Mouse (Mus musculus): ENCODE data around the gene Enpp4. TPM values are rescaled to one million over a fixed set of nuclear protein-coding genes. Genes with fewer than 3 reads are reported as not detected.
A peak's percentile ranks its signal among the peaks of the same experiment; 100 is the strongest.

The Enpp4 gene
- polyA plus RNA-seq, 1 experiment from 2014 or later: 5.9 TPM

GRCm38 (mm10) chr17:44077843-44078160 is 27.8 kb downstream of the Enpp4 start:
- DNase-seq: no peak
- Histone ChIP-seq H3K27ac (replicated peaks; ENCODE audit: low read depth, low read length) (no peak overlapping the region), H3K4me1 (ENCODE audit: control insufficient read depth, insufficient read depth, low read length) (peaks cover 9% of the 10 kb centered on the region), H3K4me2 (ENCODE audit: low read length) (no peak overlapping the region), H3K36me3 (ENCODE audit: control insufficient read depth, insufficient read depth, low read length) (peaks cover 15% of the 10 kb centered on the region), H3K9me3 (ENCODE audit: control insufficient read depth, low read length) (no peaks in the 10 kb centered on the region), H3K4me3 (replicated peaks; ENCODE audit: low read depth, low read length) (no peak overlapping the region), H3K9ac (replicated peaks; ENCODE audit: low read length) (no peak overlapping the region), H3K27me3 (ENCODE audit: control insufficient read depth, insufficient read depth, low read length) (no peaks in the 10 kb centered on the region)
- 80% methylated on average over 2 of the region's 2 CpGs for WGBS
- no peak for ATAC-seq (ENCODE audit: low FRiP score, low TSS enrichment)

GRCm38 (mm10) chr17:44077146-44077842 is 28.3 kb downstream of the Enpp4 start:
- Histone ChIP-seq H3K27ac (replicated peaks; ENCODE audit: low read depth, low read length) (no peak overlapping the region), H3K4me3 (replicated peaks; ENCODE audit: low read depth, low read length) (no peak overlapping the region), H3K36me3 (ENCODE audit: control insufficient read depth, insufficient read depth, low read length) (peaks cover 15% of the 10 kb centered on the region), H3K27me3 (ENCODE audit: control insufficient read depth, insufficient read depth, low read length) (no peaks in the 10 kb centered on the region), H3K9me3 (ENCODE audit: control insufficient read depth, low read length) (no peaks in the 10 kb centered on the region), H3K9ac (replicated peaks; ENCODE audit: low read length) (no peak overlapping the region), H3K4me2 (ENCODE audit: low read length) (no peak overlapping the region), H3K4me1 (ENCODE audit: control insufficient read depth, insufficient read depth, low read length) (peaks cover 6% of the 10 kb centered on the region)
- DNase-seq: no peak
- no peak for ATAC-seq (ENCODE audit: low FRiP score, low TSS enrichment)
- WGBS: 86% methylated on average over 12 of the region's 12 CpGs

GRCm38 (mm10) chr17:44076051-44076680 is 29.4 kb downstream of the Enpp4 start:
- Histone ChIP-seq H3K4me1 (ENCODE audit: control insufficient read depth, insufficient read depth, low read length) (peaks cover 6% of the 10 kb centered on the region; the same call in 1 of the 2 replicates), H3K4me2 (ENCODE audit: low read length) (no peak overlapping the region), H3K9ac (replicated peaks; ENCODE audit: low read length) (no peak overlapping the region), H3K27ac (replicated peaks; ENCODE audit: low read depth, low read length) (no peak overlapping the region), H3K9me3 (ENCODE audit: control insufficient read depth, low read length) (no peaks in the 10 kb centered on the region), H3K36me3 (ENCODE audit: control insufficient read depth, insufficient read depth, low read length) (peaks cover 8% of the 10 kb centered on the region), H3K27me3 (ENCODE audit: control insufficient read depth, insufficient read depth, low read length) (no peaks in the 10 kb centered on the region), H3K4me3 (replicated peaks; ENCODE audit: low read depth, low read length) (no peak overlapping the region)
- 56% methylated on average over 6 of the region's 6 CpGs for WGBS
- DNase-seq (peak; percentile 72), ATAC-seq (ENCODE audit: low FRiP score, low TSS enrichment) (no peak)

GRCm38 (mm10) chr17:44075601-44076000 is 30.0 kb downstream of the Enpp4 start:
- H3K9ac ChIP-seq (replicated peaks; ENCODE audit: low read length): no peak overlapping the region
- H3K36me3 ChIP-seq (ENCODE audit: control insufficient read depth, insufficient read depth, low read length): peaks cover 2% of the 10 kb centered on the region; the same call in 1 of the 2 replicates
- H3K27me3 ChIP-seq (ENCODE audit: control insufficient read depth, insufficient read depth, low read length): no peaks in the 10 kb centered on the region
- H3K4me2 ChIP-seq (ENCODE audit: low read length): no peak overlapping the region
- peaks cover 6% of the 10 kb centered on the region; the same call in 1 of the 2 replicates for H3K4me1 ChIP-seq (ENCODE audit: control insufficient read depth, insufficient read depth, low read length)
- WGBS: 78% methylated on average over 3 of the region's 3 CpGs
- H3K4me3 ChIP-seq (replicated peaks; ENCODE audit: low read depth, low read length): no peak overlapping the region
- H3K9me3 ChIP-seq (ENCODE audit: control insufficient read depth, low read length): no peaks in the 10 kb centered on the region
- ATAC-seq (ENCODE audit: low FRiP score, low TSS enrichment) (no peak), DNase-seq (no peak)
- H3K27ac ChIP-seq (replicated peaks; ENCODE audit: low read depth, low read length): no peak overlapping the region

GRCm38 (mm10) chr17:44071680-44072079 is 33.9 kb downstream of the Enpp4 start:
- no peaks in the 10 kb centered on the region for H3K4me1 ChIP-seq (ENCODE audit: control insufficient read depth, insufficient read depth, low read length)
- no peak overlapping the region for H3K4me3 ChIP-seq (replicated peaks; ENCODE audit: low read depth, low read length)
- H3K36me3 ChIP-seq (ENCODE audit: control insufficient read depth, insufficient read depth, low read length): no peaks in the 10 kb centered on the region
- ATAC-seq (ENCODE audit: low FRiP score, low TSS enrichment) (no peak), DNase-seq (no peak)
- no peak overlapping the region for H3K4me2 ChIP-seq (ENCODE audit: low read length)
- no peaks in the 10 kb centered on the region for H3K27me3 ChIP-seq (ENCODE audit: control insufficient read depth, insufficient read depth, low read length)
- H3K9me3 ChIP-seq (ENCODE audit: control insufficient read depth, low read length): no peaks in the 10 kb centered on the region
- H3K27ac ChIP-seq (replicated peaks; ENCODE audit: low read depth, low read length): no peak overlapping the region
- no peak overlapping the region for H3K9ac ChIP-seq (replicated peaks; ENCODE audit: low read length)

- no peak overlapping the region for H3K4me3 ChIP-seq (replicated peaks; ENCODE audit: low read depth, low read length)
- no peak for DNase-seq
- H3K36me3 ChIP-seq (ENCODE audit: control insufficient read depth, insufficient read depth, low read length): no peaks in the 10 kb centered on the region
- no peak overlapping the region for H3K27ac ChIP-seq (replicated peaks; ENCODE audit: low read depth, low read length)
- ATAC-seq (ENCODE audit: low FRiP score, low TSS enrichment): no peak
- no peak overlapping the region for H3K9ac ChIP-seq (replicated peaks; ENCODE audit: low read length)
- H3K9me3 ChIP-seq (ENCODE audit: control insufficient read depth, low read length): no peaks in the 10 kb centered on the region
- H3K4me2 ChIP-seq (ENCODE audit: low read length): no peak overlapping the region
- H3K4me1 ChIP-seq (ENCODE audit: control insufficient read depth, insufficient read depth, low read length): no peaks in the 10 kb centered on the region
- WGBS: 79% methylated on average over 6 of the region's 6 CpGs
- no peaks in the 10 kb centered on the region for H3K27me3 ChIP-seq (ENCODE audit: control insufficient read depth, insufficient read depth, low read length)
Measured at GRCm38 (mm10) chr17:44068876-44069275, 36.7 kb downstream of the Enpp4 start.

GRCm38 (mm10) chr17:44061289-44061890 is 44.2 kb downstream of the Enpp4 start:
- Histone ChIP-seq H3K9ac (replicated peaks; ENCODE audit: low read length) (no peak overlapping the region), H3K27ac (replicated peaks; ENCODE audit: low read depth, low read length) (no peak overlapping the region), H3K9me3 (ENCODE audit: control insufficient read depth, low read length) (no peaks in the 10 kb centered on the region), H3K36me3 (ENCODE audit: control insufficient read depth, insufficient read depth, low read length) (no peaks in the 10 kb centered on the region), H3K4me1 (ENCODE audit: control insufficient read depth, insufficient read depth, low read length) (no peaks in the 10 kb centered on the region), H3K4me2 (ENCODE audit: low read length) (no peak overlapping the region), H3K4me3 (replicated peaks; ENCODE audit: low read depth, low read length) (no peak overlapping the region), H3K27me3 (ENCODE audit: control insufficient read depth, insufficient read depth, low read length) (no peaks in the 10 kb centered on the region)
- DNase-seq (no peak), ATAC-seq (ENCODE audit: low FRiP score, low TSS enrichment) (no peak)
- 83% methylated on average over 5 of the region's 5 CpGs for WGBS

- ATAC-seq (ENCODE audit: low FRiP score, low TSS enrichment) (no peak), DNase-seq (no peak)
Measured at GRCm38 (mm10) chr17:44060781-44061180, 44.8 kb downstream of the Enpp4 start.

GRCm38 (mm10) chr17:44058145-44058544 is 47.5 kb downstream of the Enpp4 start:
- Histone ChIP-seq H3K4me1 (ENCODE audit: control insufficient read depth, insufficient read depth, low read length) (no peaks in the 10 kb centered on the region), H3K36me3 (ENCODE audit: control insufficient read depth, insufficient read depth, low read length) (no peaks in the 10 kb centered on the region), H3K4me3 (replicated peaks; ENCODE audit: low read depth, low read length) (no peak overlapping the region), H3K9me3 (ENCODE audit: control insufficient read depth, low read length) (no peaks in the 10 kb centered on the region), H3K9ac (replicated peaks; ENCODE audit: low read length) (no peak overlapping the region), H3K4me2 (ENCODE audit: low read length) (no peak overlapping the region), H3K27me3 (ENCODE audit: control insufficient read depth, insufficient read depth, low read length) (no peaks in the 10 kb centered on the region), H3K27ac (replicated peaks; ENCODE audit: low read depth, low read length) (no peak overlapping the region)
- DNase-seq: no peak
- ATAC-seq (ENCODE audit: low FRiP score, low TSS enrichment): no peak

More at GRCm38 (mm10) chr17:44060781-44061180, 44.8 kb downstream of the Enpp4 start:
- Histone ChIP-seq H3K9ac (replicated peaks; ENCODE audit: low read length) (no peak overlapping the region), H3K4me2 (ENCODE audit: low read length) (no peak overlapping the region), H3K9me3 (ENCODE audit: control insufficient read depth, low read length) (no peaks in the 10 kb centered on the region), H3K36me3 (ENCODE audit: control insufficient read depth, insufficient read depth, low read length) (no peaks in the 10 kb centered on the region), H3K4me3 (replicated peaks; ENCODE audit: low read depth, low read length) (no peak overlapping the region), H3K27me3 (ENCODE audit: control insufficient read depth, insufficient read depth, low read length) (no peaks in the 10 kb centered on the region), H3K27ac (replicated peaks; ENCODE audit: low read depth, low read length) (no peak overlapping the region), H3K4me1 (ENCODE audit: control insufficient read depth, insufficient read depth, low read length) (no peaks in the 10 kb centered on the region)
- WGBS: 90% methylated on average over 1 of the region's 1 CpGs
